Mouse (Mus musculus) forebrain, embryonic 13.5 days (tissue): Measurements from ENCODE around the gene Rpl35a. TPM values are rescaled to one million over a fixed set of nuclear protein-coding genes. Genes with fewer than 3 reads are reported as not detected.
A peak's percentile ranks its signal among the peaks of the same experiment; 100 is the strongest.

Experiments
- ATAC-seq: fragments of 200-750 bp; cut with Nextera tagmentation; 2 replicates; pipeline ENCODE4 v1.8.0; 2017
- H3K27ac ChIP-seq: fragments of 300-500 bp; sonication (generic); 2 replicates; pipeline ENCODE4 v1.5.1; 2015; ENCODE audit warnings: inconsistent platforms, mild to moderate bottlenecking, moderate library complexity
- H3K27me3 ChIP-seq: fragments of 300-500 bp; sonication (generic); 2 replicates; pipeline ENCODE4 v1.6.1; 2015; ENCODE audit warnings: mild to moderate bottlenecking, inconsistent platforms
- H3K36me3 ChIP-seq: fragments of 300-500 bp; sonication (generic); 2 replicates; pipeline ENCODE4 v1.6.1; 2015; ENCODE audit warnings: mild to moderate bottlenecking, inconsistent platforms; ENCODE audit not compliant: poor library complexity, severe bottlenecking
- H3K4me1 ChIP-seq: fragments of 300-500 bp; sonication (generic); 2 replicates; pipeline ENCODE4 v1.6.1; 2015; ENCODE audit warnings: inconsistent platforms
- H3K4me2 ChIP-seq: fragments of 300-500 bp; sonication (generic); 2 replicates; pipeline ENCODE4 v1.6.1; 2015; ENCODE audit warnings: inconsistent platforms, mild to moderate bottlenecking, moderate library complexity
- H3K4me3 ChIP-seq: fragments of 300-500 bp; sonication (generic); 2 replicates; pipeline ENCODE4 v1.5.1; 2015; ENCODE audit warnings: mild to moderate bottlenecking, inconsistent platforms
- H3K9ac ChIP-seq: fragments of 300-500 bp; sonication (generic); 2 replicates; pipeline ENCODE4 v1.6.1; 2015; ENCODE audit warnings: mild to moderate bottlenecking, inconsistent platforms
- H3K9me3 ChIP-seq: fragments of 300-500 bp; sonication (generic); replicated peaks from 2 replicates; pipeline ENCODE4 v1.6.1; 2016; ENCODE audit warnings: inconsistent platforms
- WGBS: fragments of 180-500 bp; shearing (Covaris S2); methylation state at CpG from one replicate; pipeline ENCODE4 v1.1.7; 2015; 5-methylcytosine and 5-hydroxymethylcytosine counted together
- microRNA counts: library from miRNA; unstranded; fragments of <30 nt; microRNA quantifications from one replicate; lab custom pipeline; 2016
- microRNA-seq: library from miRNA; unstranded; fragments of <30 nt; microRNA quantifications from one replicate; pipeline ENCODE4, GENCODE M21; 2016
- polyA plus RNA-seq: library from polyadenylated mRNA; unstranded; fragments of >200 nt; fragmentation: Nextera tagmentation; extraction: Ambion mirVana; gene quantifications from 2 replicates; pipeline ENCODE4 v1.2.1, GENCODE M21; 2015

Rpl35a gene
- polyA plus RNA-seq, 1 experiment from 2014 or later = 784 TPM

DNA sequence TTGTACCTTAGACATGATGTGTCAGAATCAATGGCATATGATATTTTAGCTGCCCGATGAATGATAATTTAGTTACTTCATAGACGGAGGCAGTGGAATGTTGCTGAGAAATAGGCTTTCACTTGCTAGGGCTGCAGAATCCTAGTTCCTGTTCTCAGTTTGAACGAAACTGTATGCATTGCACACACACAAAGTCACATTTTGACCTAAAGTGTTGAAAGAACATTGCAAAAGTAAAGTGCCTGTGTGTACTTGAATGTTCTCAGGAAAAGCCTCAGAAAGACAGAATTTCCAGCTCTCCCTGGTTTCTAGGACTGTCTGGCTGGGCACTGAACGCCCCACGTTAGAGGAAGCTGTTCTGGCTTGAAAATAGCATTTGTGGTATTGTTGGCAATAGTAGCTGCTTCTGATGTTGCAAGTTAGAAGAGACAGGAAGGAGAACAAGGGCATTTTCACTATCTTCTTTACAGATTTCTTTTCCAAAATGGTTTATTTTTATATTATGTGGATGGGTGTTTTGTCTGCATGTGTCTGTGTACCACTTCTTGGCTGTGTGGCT lies 20.9 kb downstream of the Rpl35a start:
- H3K27ac ChIP-seq = no peak overlapping the region
- H3K9ac ChIP-seq = no peak overlapping the region
- no peak overlapping the region for H3K4me3 ChIP-seq
- no peak for ATAC-seq
- peaks cover 43% of the 10 kb centered on the region for H3K36me3 ChIP-seq
- no peaks in the 10 kb centered on the region for H3K9me3 ChIP-seq
- 97% methylated on average over 5 of the region's 5 CpGs for WGBS
- H3K27me3 ChIP-seq = no peaks in the 10 kb centered on the region
- no peaks in the 10 kb centered on the region for H3K4me1 ChIP-seq
- H3K4me2 ChIP-seq = no peak overlapping the region

DNA sequence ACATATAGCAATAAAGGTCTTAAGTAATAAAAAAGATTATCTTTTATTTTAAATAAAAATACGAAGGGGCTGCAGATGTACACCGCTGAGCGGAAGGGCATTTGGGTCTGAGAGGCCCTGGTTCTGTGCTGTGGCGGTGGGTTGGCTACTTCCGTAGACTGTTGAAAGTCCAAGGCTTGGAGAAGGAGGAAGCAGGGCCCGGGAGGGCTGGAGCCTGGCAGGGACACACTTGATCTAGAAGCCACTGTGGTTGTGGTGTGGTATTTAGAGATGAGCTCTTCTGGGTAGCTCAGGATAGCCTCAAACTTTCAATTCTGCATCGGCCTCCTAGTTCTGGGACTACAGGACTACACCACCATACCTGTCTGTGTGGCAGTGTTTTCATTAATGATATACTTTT lies 23.8 kb downstream of the Rpl35a start:
- no peak overlapping the region for H3K4me3 ChIP-seq
- 95% methylated on average over 7 of the region's 7 CpGs for WGBS
- H3K9ac ChIP-seq = no peak overlapping the region
- H3K27ac ChIP-seq = no peak overlapping the region
- no peaks in the 10 kb centered on the region for H3K4me1 ChIP-seq
- ATAC-seq = no peak
- no peak overlapping the region for H3K4me2 ChIP-seq
- H3K36me3 ChIP-seq = peaks cover 35% of the 10 kb centered on the region
- no peaks in the 10 kb centered on the region for H3K27me3 ChIP-seq
- no peaks in the 10 kb centered on the region for H3K9me3 ChIP-seq

DNA sequence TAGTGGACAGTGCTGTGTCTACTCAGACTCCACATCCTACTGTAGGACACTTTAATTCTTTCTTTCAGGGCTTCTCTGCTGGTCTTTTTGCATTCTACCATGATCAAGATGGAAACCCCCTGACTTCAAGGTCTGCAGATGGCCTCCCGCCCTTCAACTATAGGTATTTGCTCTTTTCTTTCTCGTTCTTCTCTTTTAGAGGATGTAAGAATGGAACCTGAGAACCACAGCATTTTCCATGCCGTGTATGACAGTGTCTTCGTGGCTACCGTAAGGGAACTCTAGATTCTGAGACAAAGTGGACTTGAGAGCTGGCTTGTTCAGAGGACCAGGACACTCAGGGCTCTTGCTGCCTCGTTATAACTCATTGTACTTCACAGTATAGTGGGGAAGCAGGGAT lies 26.7 kb downstream of the Rpl35a start:
- WGBS = 93% methylated on average over 6 of the region's 6 CpGs
- Histone ChIP-seq H3K9ac (no peak overlapping the region), H3K36me3 (peaks cover 23% of the 10 kb centered on the region), H3K27me3 (no peaks in the 10 kb centered on the region), H3K4me3 (no peak overlapping the region), H3K27ac (no peak overlapping the region), H3K9me3 (no peaks in the 10 kb centered on the region), H3K4me2 (no peak overlapping the region), H3K4me1 (no peaks in the 10 kb centered on the region)
- ATAC-seq = no peak

DNA sequence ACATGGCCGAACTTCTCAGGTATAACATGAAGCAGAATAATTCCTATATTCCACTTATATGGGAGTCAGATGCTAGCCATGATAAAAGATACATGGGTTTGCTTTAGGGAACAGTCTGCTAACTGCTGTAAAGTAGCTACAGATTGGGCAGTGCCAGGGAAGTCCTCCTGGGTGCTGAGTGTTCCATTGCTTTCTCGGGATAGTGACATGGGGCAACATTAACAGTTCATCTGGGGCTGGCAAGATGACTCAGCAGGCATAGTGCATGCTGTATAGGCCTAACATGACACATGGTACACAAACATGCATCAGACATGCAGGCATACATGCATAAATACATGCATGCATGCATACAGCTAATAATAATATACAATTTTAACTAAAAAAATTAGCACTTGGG lies 27.7 kb downstream of the Rpl35a start:
- Histone ChIP-seq H3K4me2 (no peak overlapping the region), H3K4me3 (no peak overlapping the region), H3K27ac (no peak overlapping the region), H3K36me3 (peaks cover 18% of the 10 kb centered on the region), H3K27me3 (no peaks in the 10 kb centered on the region), H3K4me1 (no peaks in the 10 kb centered on the region), H3K9ac (no peak overlapping the region), H3K9me3 (no peaks in the 10 kb centered on the region)
- no peak for ATAC-seq
- WGBS = 92% methylated on average over 2 of the region's 2 CpGs

DNA sequence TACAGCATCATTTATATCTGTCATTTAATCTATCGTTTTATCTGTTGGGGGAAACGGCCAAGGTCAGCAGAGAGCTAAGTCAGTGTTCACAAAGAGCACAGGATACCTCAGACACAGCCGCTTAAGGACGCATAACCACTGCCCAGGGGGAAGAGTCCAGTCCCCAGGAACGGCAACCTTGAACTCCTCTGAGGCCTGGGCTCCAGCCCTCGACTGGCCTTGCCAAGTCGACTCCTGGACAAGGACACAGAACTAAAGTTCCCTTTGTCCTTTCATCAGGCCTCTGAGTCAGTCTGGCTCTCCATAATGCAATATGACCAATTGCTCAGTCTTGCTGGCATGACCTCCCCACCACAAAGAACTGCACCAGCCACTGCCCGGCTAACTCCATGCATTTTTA lies 29.4 kb downstream of the Rpl35a start:
- Histone ChIP-seq H3K27me3 (no peaks in the 10 kb centered on the region), H3K4me2 (no peak overlapping the region), H3K9me3 (no peaks in the 10 kb centered on the region), H3K27ac (no peak overlapping the region), H3K4me3 (no peak overlapping the region), H3K36me3 (peaks cover 29% of the 10 kb centered on the region), H3K9ac (no peak overlapping the region), H3K4me1 (no peaks in the 10 kb centered on the region)
- no peak for ATAC-seq
- WGBS = 84% methylated on average over 8 of the region's 8 CpGs

MicroRNA genes within 50 kb of the gene (microRNA counts, 519-probe panel; counts per million panel counts)
- microRNA mmu-miR-1947 (lab: Ali Mortazavi, UCI) = 177 counts per million, percentile 53 among the panel's probes with 10 or more counts

Small RNAs within 50 kb of the gene (microRNA-seq; reads per million reads assigned to microRNA genes)
- not detected for gene Gm22231
- gene Mir1947 = 3.5 reads per million, percentile 7 among the genes with 10 or more reads in this experiment

Other genes starting within 250 kb of the Rpl35a start
- gene Smbd1, start 246.0 kb upstream of the Rpl35a start, polyA plus RNA-seq = not detected in 2 replicates
- 103 and 119 TPM in 2 replicates for gene Fyttd1, start 179.0 kb upstream of the Rpl35a start, polyA plus RNA-seq
- gene Rubcn, start 178.7 kb upstream of the Rpl35a start, polyA plus RNA-seq = 22.3 and 25.0 TPM in 2 replicates
- 36.7 and 39.9 TPM in 2 replicates for gene Lrch3, start 142.4 kb upstream of the Rpl35a start, polyA plus RNA-seq
- gene Iqcg, start 235 bp upstream of the Rpl35a start, polyA plus RNA-seq = 4.0 and 5.4 TPM in 2 replicates
- 3.2 and 3.4 TPM in 2 replicates for gene Lmln, start 6.1 kb downstream of the Rpl35a start, polyA plus RNA-seq
- 14.7 and 16.2 TPM in 2 replicates for gene Osbpl11, start 128.6 kb downstream of the Rpl35a start, polyA plus RNA-seq
- gene Snx4, start 195.0 kb downstream of the Rpl35a start, polyA plus RNA-seq = 67.7 and 73.8 TPM in 2 replicates